Mouse (Mus musculus) CH12.LX (cell line): ENCODE measurements at regions not wholly inside any gene's neighbourhood (a gene's known extent, or its start where the extent isn't known, plus 50 kb on each side); places are given as distances from the start of the nearest gene placed in this dataset.

Experiments
- CTCF ChIP-seq, 2 experiments: IDR thresholded peaks in 1 of 2; conservative IDR thresholded peaks in 1 of 2; 2 replicates each; pipeline ENCODE4 v1.5.1; 2011 to 2012; ENCODE audit warnings: low read depth in 2 of 2, low read length in 2 of 2, improper control_type of control experiment in 1 of 2, inconsistent platforms in 1 of 2, mild to moderate bottlenecking in 1 of 2, moderate library complexity in 1 of 2
- POLR2A ChIP-seq: IDR thresholded peaks from 2 replicates; pipeline ENCODE4 v1.6.1; 2011; ENCODE audit warnings: low read depth, mild to moderate bottlenecking, improper control_type of control experiment, low read length

GRCm38 (mm10) chr13:43948606-43949005 is 164.0 kb downstream of the Cd83 start:
- TF ChIP-seq CTCF (conservative IDR thresholded peaks at IDR 0.05 in 1 of 2, IDR thresholded peaks at IDR 0.05 in 1 of 2; ENCODE audit: low read depth in 2 of 2, low read length in 2 of 2) (no peak), POLR2A (no peak)
